Mouse (Mus musculus): ENCODE results near the gene Ddx1. TPM values are rescaled to one million over a fixed set of nuclear protein-coding genes. Genes with fewer than 3 reads are reported as not detected.

The Ddx1 gene
- total RNA-seq, 1 experiment, result 73.3 TPM

- Histone ChIP-seq H3K9ac (ENCODE audit: insufficient read depth, low read depth, low read length, poor library complexity, severe bottlenecking) (peak within 1 kb of the TSS; percentile 89), H3K9me3 (ENCODE audit: control insufficient read depth, insufficient read depth, low read depth, low read length) (no peaks in the 10 kb centered on the region), H3K4me1 (ENCODE audit: control insufficient read depth in 2 of 2, insufficient read depth in 2 of 2, low read length in 2 of 2, poor library complexity in 1 of 2) (no peaks in the 10 kb centered on the region), H3K36me3 (ENCODE audit: control insufficient read depth, insufficient read depth, low read length, poor library complexity, severe bottlenecking) (no peaks in the 10 kb centered on the region), H3K27ac (ENCODE audit: insufficient read depth, low read depth, low read length, poor library complexity, severe bottlenecking) (no peak within 1 kb of the TSS), H3K4me3 (ENCODE audit: insufficient read depth in 1 of 2, low read depth in 1 of 2, low read length in 2 of 2, poor library complexity in 1 of 2, severe bottlenecking in 1 of 2) (peak within 1 kb of the TSS; percentile 86 to 89)
- DNase-seq (ENCODE audit: low read depth, low spot score), result peak; percentile 55
- in situ Hi-C loops (cut with MboI; ENCODE audit: low sequenced_read_pairs in 2 of 2, unreplicated experiment in 2 of 2), result no loop called here
- TF ChIP-seq HCFC1 (IDR thresholded peaks at IDR 0.05; ENCODE audit: borderline replicate concordance, insufficient read depth, low read length), result no peak
- no peak for TF ChIP-seq ZNF384 (IDR thresholded peaks at IDR 0.05; ENCODE audit: low read depth, low read length)
- TF ChIP-seq MAFK (IDR thresholded peaks at IDR 0.05; ENCODE audit: insufficient read depth, low read depth, low read length), result no peak
- no peak for TF ChIP-seq ZC3H11A (IDR thresholded peaks at IDR 0.05; ENCODE audit: borderline replicate concordance, low read depth, low read length)
- no peak for TF ChIP-seq CHD2 (IDR thresholded peaks at IDR 0.05; ENCODE audit: low read depth, low read length)
Measured at GRCm38 (mm10) chr12:13268826-13269449, 19.9 kb upstream of the Ddx1 start, which contains the start of gene Nbas. TSS of gene Nbas (plus strand) at chr12:13269133.

- TF ChIP-seq ZC3H11A (IDR thresholded peaks at IDR 0.05; ENCODE audit: borderline replicate concordance, low read depth, low read length) (no peak), ZNF384 (IDR thresholded peaks at IDR 0.05; ENCODE audit: low read depth, low read length) (no peak), CHD2 (IDR thresholded peaks at IDR 0.05; ENCODE audit: low read depth, low read length) (no peak), HCFC1 (IDR thresholded peaks at IDR 0.05; ENCODE audit: borderline replicate concordance, insufficient read depth, low read length) (no peak), MAFK (IDR thresholded peaks at IDR 0.05; ENCODE audit: insufficient read depth, low read depth, low read length) (no peak)
- Histone ChIP-seq H3K9ac (ENCODE audit: insufficient read depth, low read depth, low read length, poor library complexity, severe bottlenecking) (no peak overlapping the region), H3K4me3 (ENCODE audit: insufficient read depth in 1 of 2, low read depth in 1 of 2, low read length in 2 of 2, poor library complexity in 1 of 2, severe bottlenecking in 1 of 2) (peak overlapping the region in 1 of 2 experiments; percentile 86; a peak in 2 of 4 replicates), H3K4me1 (ENCODE audit: control insufficient read depth in 2 of 2, insufficient read depth in 2 of 2, low read length in 2 of 2, poor library complexity in 1 of 2) (no peaks in the 10 kb centered on the region), H3K9me3 (ENCODE audit: control insufficient read depth, insufficient read depth, low read depth, low read length) (no peaks in the 10 kb centered on the region), H3K27ac (ENCODE audit: insufficient read depth, low read depth, low read length, poor library complexity, severe bottlenecking) (no peak overlapping the region), H3K36me3 (ENCODE audit: control insufficient read depth, insufficient read depth, low read length, poor library complexity, severe bottlenecking) (no peaks in the 10 kb centered on the region)
- in situ Hi-C loops (cut with MboI; ENCODE audit: low sequenced_read_pairs in 2 of 2, unreplicated experiment in 2 of 2), result no loop called here
- no peak for DNase-seq (ENCODE audit: low read depth, low spot score)
Measured at GRCm38 (mm10) chr12:13268412-13268811, 19.4 kb upstream of the Ddx1 start.

DNA sequence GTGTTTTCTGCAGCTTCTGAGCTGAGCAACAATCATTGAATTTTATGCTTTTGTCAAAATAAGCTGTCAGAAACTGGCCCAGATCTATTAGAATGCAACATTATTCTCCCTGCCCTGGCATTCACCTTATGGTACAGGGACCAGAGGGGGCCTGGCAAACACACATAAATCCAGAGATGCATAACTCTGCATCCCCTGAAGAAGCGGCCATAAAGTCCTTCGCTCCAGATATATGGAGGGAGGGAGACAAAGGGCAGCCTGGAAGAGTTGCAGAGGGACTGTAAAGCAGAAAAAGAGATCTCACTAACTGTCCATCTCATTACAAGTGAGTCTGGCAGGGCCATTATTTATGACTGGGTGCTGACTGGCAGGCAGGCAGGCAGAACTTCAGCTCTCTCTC lies 6.7 kb upstream of the Ddx1 start:
- Histone ChIP-seq H3K4me3 (ENCODE audit: insufficient read depth in 1 of 2, low read depth in 1 of 2, low read length in 2 of 2, poor library complexity in 1 of 2, severe bottlenecking in 1 of 2) (no peak overlapping the region), H3K36me3 (ENCODE audit: control insufficient read depth, insufficient read depth, low read length, poor library complexity, severe bottlenecking) (no peaks in the 10 kb centered on the region), H3K9ac (ENCODE audit: insufficient read depth, low read depth, low read length, poor library complexity, severe bottlenecking) (no peak overlapping the region), H3K27ac (ENCODE audit: insufficient read depth, low read depth, low read length, poor library complexity, severe bottlenecking) (no peak overlapping the region), H3K4me1 (ENCODE audit: control insufficient read depth in 2 of 2, insufficient read depth in 2 of 2, low read length in 2 of 2, poor library complexity in 1 of 2) (0 out of 4 replicates have a peak, but pooled peaks cover 0 to 2% of the 10 kb centered on the region in 2 experiments), H3K9me3 (ENCODE audit: control insufficient read depth, insufficient read depth, low read depth, low read length) (no peaks in the 10 kb centered on the region)
- in situ Hi-C loops (cut with MboI; ENCODE audit: low sequenced_read_pairs in 2 of 2, unreplicated experiment in 2 of 2), result no loop called here
- no peak for TF ChIP-seq HCFC1 (IDR thresholded peaks at IDR 0.05; ENCODE audit: borderline replicate concordance, insufficient read depth, low read length)
- TF ChIP-seq CHD2 (IDR thresholded peaks at IDR 0.05; ENCODE audit: low read depth, low read length), result no peak
- no peak for TF ChIP-seq MAFK (IDR thresholded peaks at IDR 0.05; ENCODE audit: insufficient read depth, low read depth, low read length)
- no peak for TF ChIP-seq ZNF384 (IDR thresholded peaks at IDR 0.05; ENCODE audit: low read depth, low read length)
- TF ChIP-seq ZC3H11A (IDR thresholded peaks at IDR 0.05; ENCODE audit: borderline replicate concordance, low read depth, low read length), result no peak
- DNase-seq (ENCODE audit: low read depth, low spot score), result no peak

GRCm38 (mm10) chr12:13255068-13255467 lies 6.1 kb upstream of the Ddx1 start:
- no peak for DNase-seq (ENCODE audit: low read depth, low spot score)
- no peaks in the 10 kb centered on the region for H3K9me3 ChIP-seq (ENCODE audit: control insufficient read depth, insufficient read depth, low read depth, low read length)
- H3K4me1 ChIP-seq (ENCODE audit: control insufficient read depth in 2 of 2, insufficient read depth in 2 of 2, low read length in 2 of 2, poor library complexity in 1 of 2), result 0 out of 4 replicates have a peak, but pooled peaks cover 0 to 2% of the 10 kb centered on the region in 2 experiments
- in situ Hi-C loops (cut with MboI; ENCODE audit: low sequenced_read_pairs in 2 of 2, unreplicated experiment in 2 of 2), result no loop called here
- TF ChIP-seq ZC3H11A (IDR thresholded peaks at IDR 0.05; ENCODE audit: borderline replicate concordance, low read depth, low read length) (no peak), MAFK (IDR thresholded peaks at IDR 0.05; ENCODE audit: insufficient read depth, low read depth, low read length) (no peak), ZNF384 (IDR thresholded peaks at IDR 0.05; ENCODE audit: low read depth, low read length) (no peak), CHD2 (IDR thresholded peaks at IDR 0.05; ENCODE audit: low read depth, low read length) (no peak), HCFC1 (IDR thresholded peaks at IDR 0.05; ENCODE audit: borderline replicate concordance, insufficient read depth, low read length) (no peak)
- no peak overlapping the region for H3K9ac ChIP-seq (ENCODE audit: insufficient read depth, low read depth, low read length, poor library complexity, severe bottlenecking)
- H3K27ac ChIP-seq (ENCODE audit: insufficient read depth, low read depth, low read length, poor library complexity, severe bottlenecking), result no peak overlapping the region
- no peak overlapping the region for H3K4me3 ChIP-seq (ENCODE audit: insufficient read depth in 1 of 2, low read depth in 1 of 2, low read length in 2 of 2, poor library complexity in 1 of 2, severe bottlenecking in 1 of 2)
- no peaks in the 10 kb centered on the region for H3K36me3 ChIP-seq (ENCODE audit: control insufficient read depth, insufficient read depth, low read length, poor library complexity, severe bottlenecking)

Data from ES-E14 (cell line).